Mouse (Mus musculus): ENCODE data around the gene Tas2r118. TPM values are rescaled to one million over a fixed set of nuclear protein-coding genes. Genes with fewer than 3 reads are reported as not detected.

Tas2r118 gene
- polyA plus RNA-seq, 1 experiment = not detected

- Histone ChIP-seq H3K27me3 (ENCODE audit: control insufficient read depth, insufficient read depth, low read length, poor library complexity, severe bottlenecking) (no peaks in the 10 kb centered on the region), H3K4me3 (ENCODE audit: low read depth, low read length) (no peak overlapping the region), H3K27ac (ENCODE audit: insufficient read depth, low read length) (no peak overlapping the region), H3K36me3 (ENCODE audit: control insufficient read depth, insufficient read depth, low read length, poor library complexity, severe bottlenecking) (no peaks in the 10 kb centered on the region), H3K9me3 (replicated peaks; ENCODE audit: control insufficient read depth, insufficient read depth, low read length, poor library complexity, severe bottlenecking) (no peaks in the 10 kb centered on the region), H3K4me1 (ENCODE audit: control insufficient read depth, insufficient read depth, low read length) (no peaks in the 10 kb centered on the region), H3K9ac (ENCODE audit: low read depth, poor library complexity, severe bottlenecking) (no peak overlapping the region)
- no peak for TF ChIP-seq CTCF (IDR thresholded peaks at IDR 0.05; ENCODE audit: low read depth, low read length)
Observed at GRCm38 (mm10) chr6:23965925-23966324, 3.9 kb downstream of the Tas2r118 start.

DNA sequence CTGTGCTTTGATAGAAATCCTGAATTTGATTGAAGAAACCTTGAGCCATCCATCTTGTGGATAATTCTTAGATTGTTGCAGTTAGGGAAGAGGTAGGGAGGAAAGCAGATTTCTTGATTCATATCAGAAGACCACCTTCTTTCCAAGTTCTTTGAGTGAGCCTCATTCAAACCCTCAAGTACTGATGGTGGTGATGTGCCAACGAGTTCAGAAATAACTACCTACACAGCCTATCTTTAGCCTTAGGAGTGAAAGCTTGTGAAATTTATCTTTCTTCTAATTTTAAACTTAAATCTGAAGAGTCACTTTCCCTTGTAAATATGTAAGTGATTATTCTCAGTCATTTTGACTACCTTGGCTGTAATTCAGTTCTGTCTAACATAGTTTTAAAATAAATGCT lies 6.1 kb downstream of the Tas2r118 start:
- H3K4me3 ChIP-seq (ENCODE audit: low read depth, low read length) = no peak overlapping the region
- H3K9ac ChIP-seq (ENCODE audit: low read depth, poor library complexity, severe bottlenecking) = no peak overlapping the region
- no peak overlapping the region for H3K27ac ChIP-seq (ENCODE audit: insufficient read depth, low read length)

GRCm38 (mm10) chr6:23940776-23941175 lies 29.1 kb downstream of the Tas2r118 start:
- Histone ChIP-seq H3K4me1 (ENCODE audit: control insufficient read depth, insufficient read depth, low read length) (no peaks in the 10 kb centered on the region), H3K9ac (ENCODE audit: low read depth, poor library complexity, severe bottlenecking) (no peak overlapping the region), H3K4me3 (ENCODE audit: low read depth, low read length) (no peak overlapping the region), H3K27me3 (ENCODE audit: control insufficient read depth, insufficient read depth, low read length, poor library complexity, severe bottlenecking) (no peaks in the 10 kb centered on the region), H3K36me3 (ENCODE audit: control insufficient read depth, insufficient read depth, low read length, poor library complexity, severe bottlenecking) (no peaks in the 10 kb centered on the region), H3K9me3 (replicated peaks; ENCODE audit: control insufficient read depth, insufficient read depth, low read length, poor library complexity, severe bottlenecking) (no peaks in the 10 kb centered on the region), H3K27ac (ENCODE audit: insufficient read depth, low read length) (no peak overlapping the region)
- TF ChIP-seq EP300 (IDR thresholded peaks at IDR 0.05; ENCODE audit: insufficient read depth, low read depth, low read length) (no peak), CTCF (IDR thresholded peaks at IDR 0.05; ENCODE audit: low read depth, low read length) (no peak), POLR2A (IDR thresholded peaks at IDR 0.05; ENCODE audit: insufficient read depth, low read length) (no peak)

More for the DNA sequence above, 6.1 kb downstream of the Tas2r118 start:
- TF ChIP-seq EP300 (IDR thresholded peaks at IDR 0.05; ENCODE audit: insufficient read depth, low read depth, low read length) (no peak), CTCF (IDR thresholded peaks at IDR 0.05; ENCODE audit: low read depth, low read length) (no peak), POLR2A (IDR thresholded peaks at IDR 0.05; ENCODE audit: insufficient read depth, low read length) (no peak)
- no peaks in the 10 kb centered on the region for H3K9me3 ChIP-seq (replicated peaks; ENCODE audit: control insufficient read depth, insufficient read depth, low read length, poor library complexity, severe bottlenecking)
- no peaks in the 10 kb centered on the region for H3K4me1 ChIP-seq (ENCODE audit: control insufficient read depth, insufficient read depth, low read length)
- H3K36me3 ChIP-seq (ENCODE audit: control insufficient read depth, insufficient read depth, low read length, poor library complexity, severe bottlenecking) = no peaks in the 10 kb centered on the region
- no peaks in the 10 kb centered on the region for H3K27me3 ChIP-seq (ENCODE audit: control insufficient read depth, insufficient read depth, low read length, poor library complexity, severe bottlenecking)

GRCm38 (mm10) chr6:23938575-23939488 lies 31.0 kb downstream of the Tas2r118 start:
- Histone ChIP-seq H3K4me3 (ENCODE audit: low read depth, low read length) (no peak overlapping the region), H3K4me1 (ENCODE audit: control insufficient read depth, insufficient read depth, low read length) (no peaks in the 10 kb centered on the region), H3K27ac (ENCODE audit: insufficient read depth, low read length) (no peak overlapping the region), H3K9ac (ENCODE audit: low read depth, poor library complexity, severe bottlenecking) (no peak overlapping the region), H3K36me3 (ENCODE audit: control insufficient read depth, insufficient read depth, low read length, poor library complexity, severe bottlenecking) (no peaks in the 10 kb centered on the region), H3K27me3 (ENCODE audit: control insufficient read depth, insufficient read depth, low read length, poor library complexity, severe bottlenecking) (no peaks in the 10 kb centered on the region), H3K9me3 (replicated peaks; ENCODE audit: control insufficient read depth, insufficient read depth, low read length, poor library complexity, severe bottlenecking) (no peaks in the 10 kb centered on the region)
- TF ChIP-seq EP300 (IDR thresholded peaks at IDR 0.05; ENCODE audit: insufficient read depth, low read depth, low read length) (no peak), POLR2A (IDR thresholded peaks at IDR 0.05; ENCODE audit: insufficient read depth, low read length) (no peak), CTCF (IDR thresholded peaks at IDR 0.05; ENCODE audit: low read depth, low read length) (no peak)

DNA sequence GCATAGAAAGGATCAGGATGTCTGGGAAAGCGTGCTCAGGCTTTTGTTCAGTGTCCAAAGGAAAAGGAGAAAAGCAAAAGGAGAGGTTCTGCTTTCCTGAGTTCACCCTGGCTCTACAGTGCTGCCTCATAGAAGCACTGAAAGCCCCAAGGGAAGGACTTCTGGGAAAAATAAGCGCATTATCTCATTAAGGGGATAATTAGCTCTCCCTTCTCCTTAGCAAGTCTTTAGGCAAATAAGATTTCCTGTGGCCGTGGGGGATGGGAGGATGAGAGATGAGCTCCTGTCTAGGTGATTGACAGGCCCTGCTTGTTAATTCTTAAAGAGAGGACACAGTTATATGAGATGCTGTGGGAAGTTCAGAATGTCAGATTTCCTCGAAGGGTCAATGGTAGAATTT lies 33.4 kb downstream of the Tas2r118 start:
- Histone ChIP-seq H3K9ac (ENCODE audit: low read depth, poor library complexity, severe bottlenecking) (no peak overlapping the region), H3K36me3 (ENCODE audit: control insufficient read depth, insufficient read depth, low read length, poor library complexity, severe bottlenecking) (no peaks in the 10 kb centered on the region), H3K27me3 (ENCODE audit: control insufficient read depth, insufficient read depth, low read length, poor library complexity, severe bottlenecking) (no peaks in the 10 kb centered on the region), H3K27ac (ENCODE audit: insufficient read depth, low read length) (no peak overlapping the region), H3K4me3 (ENCODE audit: low read depth, low read length) (no peak overlapping the region), H3K9me3 (replicated peaks; ENCODE audit: control insufficient read depth, insufficient read depth, low read length, poor library complexity, severe bottlenecking) (no peaks in the 10 kb centered on the region), H3K4me1 (ENCODE audit: control insufficient read depth, insufficient read depth, low read length) (no peaks in the 10 kb centered on the region)
- TF ChIP-seq POLR2A (IDR thresholded peaks at IDR 0.05; ENCODE audit: insufficient read depth, low read length) (no peak), EP300 (IDR thresholded peaks at IDR 0.05; ENCODE audit: insufficient read depth, low read depth, low read length) (no peak), CTCF (IDR thresholded peaks at IDR 0.05; ENCODE audit: low read depth, low read length) (no peak)

- H3K9ac ChIP-seq (ENCODE audit: low read depth, poor library complexity, severe bottlenecking) = no peak overlapping the region
- H3K27me3 ChIP-seq (ENCODE audit: control insufficient read depth, insufficient read depth, low read length, poor library complexity, severe bottlenecking) = no peaks in the 10 kb centered on the region
Observed at GRCm38 (mm10) chr6:23923806-23924205, 46.1 kb downstream of the Tas2r118 start.

More at GRCm38 (mm10) chr6:23923806-23924205, 46.1 kb downstream of the Tas2r118 start:
- 0 out of 2 replicates have a peak, but pooled peaks have one; percentile 30 for TF ChIP-seq EP300 (IDR thresholded peaks at IDR 0.05; ENCODE audit: insufficient read depth, low read depth, low read length)
- TF ChIP-seq POLR2A (IDR thresholded peaks at IDR 0.05; ENCODE audit: insufficient read depth, low read length) = no peak
- no peaks in the 10 kb centered on the region for H3K9me3 ChIP-seq (replicated peaks; ENCODE audit: control insufficient read depth, insufficient read depth, low read length, poor library complexity, severe bottlenecking)
- peaks cover 3% of the 10 kb centered on the region for H3K4me1 ChIP-seq (ENCODE audit: control insufficient read depth, insufficient read depth, low read length)
- no peak overlapping the region for H3K27ac ChIP-seq (ENCODE audit: insufficient read depth, low read length)
- no peaks in the 10 kb centered on the region for H3K36me3 ChIP-seq (ENCODE audit: control insufficient read depth, insufficient read depth, low read length, poor library complexity, severe bottlenecking)
- no peak overlapping the region for H3K4me3 ChIP-seq (ENCODE audit: low read depth, low read length)

Other genes starting within 250 kb of the Tas2r118 start
- 0.40 and 0.90 TPM in 2 replicates for gene Cadps2, start 130.6 kb downstream of the Tas2r118 start, polyA plus RNA-seq (2011; ENCODE audit: insufficient read depth, insufficient read length, low read depth, missing spikeins)
- gene Slc13a1, start 198.0 kb upstream of the Tas2r118 start, polyA plus RNA-seq (2011; ENCODE audit: insufficient read depth, insufficient read length, low read depth, missing spikeins) = not detected in 2 replicates